Mouse (Mus musculus): ENCODE measurements around the gene Bbs10.

GRCm38 (mm10) chr10:111327957-111328356, 29.5 kb downstream of the Bbs10 start:
- TF ChIP-seq POLR2A (IDR thresholded peaks at IDR 0.05; ENCODE audit: borderline replicate concordance, extremely low read depth, insufficient read depth, insufficient read length, poor library complexity, severe bottlenecking) (no peak), CTCF (IDR thresholded peaks at IDR 0.05; ENCODE audit: borderline replicate concordance, extremely low read depth, insufficient read depth, insufficient read length) (no peak)
